Mouse (Mus musculus): ENCODE results near the gene Iqschfp.
A peak's percentile ranks its signal among the peaks of the same experiment; 100 is the strongest.

The Iqschfp gene

GRCm38 (mm10) chr3:68518041-68518440 lies 626.0 kb downstream of the Iqschfp start:
- DNase-seq (ENCODE audit: inconsistent age in 2 of 2, low spot score in 1 of 2) = no peak

- DNase-seq (ENCODE audit: inconsistent age in 2 of 2, low spot score in 1 of 2) = no peak
Measured at GRCm38 (mm10) chr3:68518586-68518985, 626.6 kb downstream of the Iqschfp start.

GRCm38 (mm10) chr3:68525361-68525878 lies 633.4 kb downstream of the Iqschfp start:
- no peak for DNase-seq (ENCODE audit: inconsistent age in 2 of 2, low spot score in 1 of 2)

GRCm38 (mm10) chr3:68526416-68526815 lies 634.4 kb downstream of the Iqschfp start:
- no peak for DNase-seq (ENCODE audit: inconsistent age in 2 of 2, low spot score in 1 of 2)

GRCm38 (mm10) chr3:68527182-68527581 lies 635.1 kb downstream of the Iqschfp start:
- DNase-seq (ENCODE audit: inconsistent age in 2 of 2, low spot score in 1 of 2) = no peak

- DNase-seq (ENCODE audit: inconsistent age in 2 of 2, low spot score in 1 of 2) = no peak
Measured at GRCm38 (mm10) chr3:68531908-68532307, 639.9 kb downstream of the Iqschfp start.

GRCm38 (mm10) chr3:68534571-68535051 lies 642.6 kb downstream of the Iqschfp start:
- peak; percentile 23 to 60 for DNase-seq (ENCODE audit: inconsistent age in 2 of 2, low spot score in 1 of 2)

- no peak for DNase-seq (ENCODE audit: inconsistent age in 2 of 2, low spot score in 1 of 2)
Measured at GRCm38 (mm10) chr3:68535160-68535728, 643.2 kb downstream of the Iqschfp start.

GRCm38 (mm10) chr3:68536071-68536470 lies 644.0 kb downstream of the Iqschfp start:
- no peak for DNase-seq (ENCODE audit: inconsistent age in 2 of 2, low spot score in 1 of 2)

- no peak for DNase-seq (ENCODE audit: inconsistent age in 2 of 2, low spot score in 1 of 2)
Measured at GRCm38 (mm10) chr3:68541688-68542087, 649.7 kb downstream of the Iqschfp start.

- peak; percentile 58 to 89 for DNase-seq (ENCODE audit: inconsistent age in 2 of 2, low spot score in 1 of 2)
Measured at GRCm38 (mm10) chr3:68542944-68543501, 651.0 kb downstream of the Iqschfp start.

- DNase-seq (ENCODE audit: inconsistent age in 2 of 2, low spot score in 1 of 2) = no peak
Measured at GRCm38 (mm10) chr3:68544811-68545210, 652.8 kb downstream of the Iqschfp start.

GRCm38 (mm10) chr3:68545898-68546297 lies 653.9 kb downstream of the Iqschfp start:
- no peak for DNase-seq (ENCODE audit: inconsistent age in 2 of 2, low spot score in 1 of 2)

- no peak for DNase-seq (ENCODE audit: inconsistent age in 2 of 2, low spot score in 1 of 2)
Measured at GRCm38 (mm10) chr3:68555087-68555662, 663.1 kb downstream of the Iqschfp start.

- no peak for DNase-seq (ENCODE audit: inconsistent age in 2 of 2, low spot score in 1 of 2)
Measured at GRCm38 (mm10) chr3:68556891-68557290, 664.9 kb downstream of the Iqschfp start.

GRCm38 (mm10) chr3:68558744-68559143 lies 666.7 kb downstream of the Iqschfp start:
- no peak for DNase-seq (ENCODE audit: inconsistent age in 2 of 2, low spot score in 1 of 2)

GRCm38 (mm10) chr3:68560057-68560456 lies 668.0 kb downstream of the Iqschfp start:
- DNase-seq (ENCODE audit: inconsistent age in 2 of 2, low spot score in 1 of 2) = no peak

GRCm38 (mm10) chr3:68562838-68563237 lies 670.8 kb downstream of the Iqschfp start:
- no peak for DNase-seq (ENCODE audit: inconsistent age in 2 of 2, low spot score in 1 of 2)

GRCm38 (mm10) chr3:68563922-68564321 lies 671.9 kb downstream of the Iqschfp start:
- DNase-seq (ENCODE audit: inconsistent age in 2 of 2, low spot score in 1 of 2) = peak; percentile 41 to 89

GRCm38 (mm10) chr3:68564978-68565674 lies 673.1 kb downstream of the Iqschfp start:
- DNase-seq (ENCODE audit: inconsistent age in 2 of 2, low spot score in 1 of 2) = no peak

GRCm38 (mm10) chr3:68565675-68566055 lies 673.6 kb downstream of the Iqschfp start:
- no peak for DNase-seq (ENCODE audit: inconsistent age in 2 of 2, low spot score in 1 of 2)

- peak; percentile 44 to 79 for DNase-seq (ENCODE audit: inconsistent age in 2 of 2, low spot score in 1 of 2)
Measured at GRCm38 (mm10) chr3:68567581-68567980, 675.5 kb downstream of the Iqschfp start.
